Mouse (Mus musculus) left cerebral cortex, adult 11 months (tissue): ENCODE data around the gene Dhrs9.
"Not testable (repeated sequence)": the region's sequence is repeated elsewhere in the genome, so short reads cannot be mapped to it uniquely, and the experiment has no call there.

Experiments
- DNase-seq: peaks from one replicate; pipeline ENCODE4 v3.0.0; 2022; ENCODE audit warnings: low spot score

Gene Dhrs9

GRCm38 (mm10) chr2:69380281-69380680 lies at the start of gene Dhrs9:
Dhrs9 (plus strand) TSS chr2:69380445.
- DNase-seq = no peak

GRCm38 (mm10) chr2:69331523-69331922 lies 48.7 kb upstream of the Dhrs9 start:
- DNase-seq = not testable (repeated sequence)

GRCm38 (mm10) chr2:69341506-69341905 lies 38.7 kb upstream of the Dhrs9 start:
- no peak for DNase-seq

GRCm38 (mm10) chr2:69342496-69343221 lies 37.6 kb upstream of the Dhrs9 start, which contains the start of gene Abcb11:
Abcb11 (minus strand) TSS chr2:69342616.
- DNase-seq = no peak

- DNase-seq = not testable (repeated sequence)
These were observed 24.8 kb upstream of the Dhrs9 start for GRCm38 (mm10) chr2:69355402-69355801.

GRCm38 (mm10) chr2:69364831-69365230 lies 15.4 kb upstream of the Dhrs9 start:
- DNase-seq = no peak

GRCm38 (mm10) chr2:69365275-69365674 lies 15.0 kb upstream of the Dhrs9 start:
- no peak for DNase-seq

GRCm38 (mm10) chr2:69376780-69377179 lies 3.5 kb upstream of the Dhrs9 start:
- DNase-seq = no peak

GRCm38 (mm10) chr2:69379801-69380200 lies 444 bp upstream of the Dhrs9 start:
- DNase-seq = no peak

GRCm38 (mm10) chr2:69381740-69382139 lies 1.5 kb downstream of the Dhrs9 start:
- no peak for DNase-seq

GRCm38 (mm10) chr2:69382838-69383237 lies 2.6 kb downstream of the Dhrs9 start:
- no peak for DNase-seq

GRCm38 (mm10) chr2:69386118-69386871 lies 6.0 kb downstream of the Dhrs9 start:
- no peak for DNase-seq

GRCm38 (mm10) chr2:69393947-69394346 lies 13.7 kb downstream of the Dhrs9 start:
- no peak for DNase-seq

- no peak for DNase-seq
These were observed 15.5 kb downstream of the Dhrs9 start for GRCm38 (mm10) chr2:69395597-69396248.

- DNase-seq = no peak
These were observed 16.7 kb downstream of the Dhrs9 start for GRCm38 (mm10) chr2:69396760-69397435.

GRCm38 (mm10) chr2:69400866-69401604 lies 20.8 kb downstream of the Dhrs9 start:
- DNase-seq = no peak

- no peak for DNase-seq
These were observed 21.6 kb downstream of the Dhrs9 start for GRCm38 (mm10) chr2:69401891-69402290.

GRCm38 (mm10) chr2:69402309-69402708 lies 22.1 kb downstream of the Dhrs9 start:
- DNase-seq = no peak

GRCm38 (mm10) chr2:69405692-69406091 lies 25.4 kb downstream of the Dhrs9 start:
- DNase-seq = no peak

- no peak for DNase-seq
These were observed 34.3 kb downstream of the Dhrs9 start for GRCm38 (mm10) chr2:69414539-69414938.

- DNase-seq = no peak
These were observed 34.8 kb downstream of the Dhrs9 start for GRCm38 (mm10) chr2:69415070-69415469.
